Mouse (Mus musculus) inflammation-experienced regulatory T-cells, adult 6 months (primary cell): ENCODE data around the gene Fblim1. TPM values are rescaled to one million over a fixed set of nuclear protein-coding genes. Genes with fewer than 3 reads are reported as not detected.

Source experiments
- ATAC-seq: one replicate; pipeline ENCODE4 v1.8.0; 2017
- polyA plus RNA-seq, 3 experiments: library from polyadenylated mRNA; unstranded; fragments of 100-300 nt; shearing (Covaris generic); gene quantifications; one replicate each; pipeline ENCODE4 v1.2.1; 2017

The Fblim1 gene
- polyA plus RNA-seq, 3 experiments from 2014 or later, result 0.43 TPM; not detected in 2

DNA sequence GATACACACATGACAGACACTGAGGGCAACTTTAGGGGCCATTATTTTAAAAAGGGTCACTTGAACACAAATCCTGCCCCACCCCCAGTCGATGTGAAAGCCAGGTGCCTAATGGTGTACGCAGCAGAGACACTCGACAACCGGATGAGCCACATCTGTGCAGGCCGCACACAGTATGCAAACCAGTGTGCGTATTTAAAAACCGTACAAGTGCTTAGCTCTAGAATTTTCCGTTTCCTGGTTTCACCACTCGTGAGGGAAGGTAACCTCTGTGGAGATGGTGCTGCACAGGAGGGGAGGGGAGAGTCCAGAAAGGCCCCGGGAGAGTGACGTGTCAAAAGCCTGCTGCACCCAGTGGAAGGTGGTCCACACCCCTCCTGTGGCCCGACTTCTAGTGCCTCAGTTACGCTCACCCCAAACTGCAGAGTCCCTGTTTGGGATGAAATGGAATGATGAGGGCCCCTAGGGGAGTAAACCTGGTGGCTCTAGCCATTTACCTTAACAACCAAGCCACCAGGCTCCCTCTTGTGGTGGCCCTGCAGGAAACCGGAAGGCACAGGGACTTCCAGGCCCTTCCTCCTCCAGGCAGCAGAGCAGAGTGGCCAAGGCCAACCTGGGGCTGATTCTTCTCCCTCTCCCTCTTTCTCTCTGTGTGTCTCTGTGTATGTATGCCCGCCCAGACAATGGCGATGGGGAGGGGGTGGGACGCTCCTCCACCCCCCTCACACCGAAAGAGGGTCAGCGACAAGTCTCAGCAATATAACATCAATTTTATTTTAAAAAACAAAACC is 19.3 kb upstream of the Fblim1 start:
- ATAC-seq, result peak; percentile 86

DNA sequence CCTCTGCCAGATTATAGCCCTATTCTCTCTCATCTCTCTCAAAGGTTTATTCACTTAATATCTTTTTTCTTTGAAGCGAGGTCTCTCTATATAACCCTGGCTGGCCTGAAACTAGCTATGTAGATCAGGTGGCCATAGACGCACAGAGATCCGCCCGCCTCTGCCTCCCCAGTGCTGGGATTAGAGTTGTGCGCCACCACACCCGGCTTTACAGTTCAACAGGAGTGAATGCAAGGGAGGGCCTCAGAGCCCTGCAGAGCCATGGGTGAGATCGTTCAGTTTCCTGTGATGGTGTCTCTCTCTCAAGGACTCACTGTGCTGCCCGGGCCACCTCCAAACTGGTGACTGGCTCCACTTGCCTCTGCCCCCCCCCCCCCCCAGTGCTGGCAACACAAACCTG is 18.2 kb upstream of the Fblim1 start:
- no peak for ATAC-seq

DNA sequence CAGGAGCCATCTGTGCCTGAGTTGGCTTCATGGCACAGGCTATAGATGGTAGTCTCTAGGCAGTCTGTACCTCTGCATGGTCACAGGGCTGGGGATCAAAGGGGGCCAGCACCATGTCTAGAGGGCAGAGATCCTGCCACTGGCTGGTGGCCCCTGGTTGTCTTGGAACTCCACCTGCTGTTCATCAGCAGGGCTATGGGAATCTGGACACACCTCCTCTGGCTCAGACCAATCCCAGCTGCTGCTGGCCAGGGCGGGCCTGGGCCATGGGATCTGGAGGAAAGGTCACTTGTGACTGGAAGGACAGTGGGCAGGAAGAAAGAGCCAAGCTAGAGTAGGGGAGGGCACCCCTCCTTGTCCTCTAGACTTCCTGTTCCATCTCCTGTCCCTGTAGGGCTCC is 17.8 kb upstream of the Fblim1 start, which contains the start of gene Slc25a34:
Slc25a34 (minus strand) TSS at position 156 of the 400 bp plus-strand sequence.
- no peak for ATAC-seq

DNA sequence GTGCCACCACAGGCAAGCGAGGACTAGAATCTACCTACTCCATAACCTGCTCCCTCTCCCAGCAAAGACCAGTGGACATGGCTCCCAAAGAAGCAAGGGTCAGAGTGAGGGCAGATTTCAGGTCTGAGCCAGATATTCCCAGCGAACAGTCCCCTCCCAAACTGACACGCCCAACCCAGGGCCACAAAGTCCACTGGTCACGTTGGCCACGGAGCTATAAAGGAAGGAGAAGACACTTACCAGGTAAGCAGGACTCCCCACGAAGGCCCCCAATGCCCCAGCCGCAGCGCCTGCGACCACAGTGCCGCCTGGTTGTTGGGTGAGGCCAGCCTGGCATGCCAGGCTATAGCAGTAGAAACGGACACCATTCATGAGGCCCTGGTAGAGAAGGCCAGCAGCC is 17.1 kb upstream of the Fblim1 start:
- no peak for ATAC-seq

DNA sequence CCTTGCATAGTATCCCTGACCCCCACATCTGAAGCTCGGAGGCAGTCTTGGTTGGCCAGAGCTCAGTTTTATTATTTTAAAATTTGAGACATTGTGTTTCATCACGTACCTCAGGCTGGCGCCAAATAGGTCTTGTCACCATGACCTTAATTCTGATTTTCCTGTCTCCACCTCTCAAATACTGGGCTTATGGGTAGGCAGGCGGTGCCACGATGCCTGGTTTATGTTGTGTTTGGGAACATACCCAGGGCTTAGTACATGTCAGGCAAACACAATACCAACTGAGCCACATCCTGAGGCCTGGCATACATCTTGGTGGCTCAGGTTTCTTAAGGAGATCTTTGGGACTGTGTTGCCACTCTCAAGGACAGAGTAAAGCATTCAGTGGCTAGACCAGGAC is 16.7 kb upstream of the Fblim1 start:
- ATAC-seq, result no peak

DNA sequence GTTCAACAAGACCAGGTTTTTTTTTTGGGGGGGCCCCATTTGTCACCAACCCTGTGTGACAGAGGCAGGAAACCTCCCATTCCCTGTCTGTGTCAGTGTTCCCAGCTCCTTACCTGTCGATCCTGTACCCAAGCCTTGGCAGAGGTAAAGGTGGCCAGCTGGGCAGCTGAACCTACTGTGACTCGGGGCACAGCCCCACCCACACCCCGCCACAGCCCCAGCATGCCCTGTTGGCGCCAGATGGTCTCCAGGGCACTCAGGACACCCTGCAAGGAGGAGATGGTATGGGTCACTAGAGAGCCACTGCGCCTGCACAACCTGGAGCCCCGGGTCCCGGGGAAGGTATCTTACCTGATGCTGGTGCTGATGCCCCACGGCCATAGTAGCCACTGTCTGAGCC is 16.2 kb upstream of the Fblim1 start:
- ATAC-seq, result no peak

DNA sequence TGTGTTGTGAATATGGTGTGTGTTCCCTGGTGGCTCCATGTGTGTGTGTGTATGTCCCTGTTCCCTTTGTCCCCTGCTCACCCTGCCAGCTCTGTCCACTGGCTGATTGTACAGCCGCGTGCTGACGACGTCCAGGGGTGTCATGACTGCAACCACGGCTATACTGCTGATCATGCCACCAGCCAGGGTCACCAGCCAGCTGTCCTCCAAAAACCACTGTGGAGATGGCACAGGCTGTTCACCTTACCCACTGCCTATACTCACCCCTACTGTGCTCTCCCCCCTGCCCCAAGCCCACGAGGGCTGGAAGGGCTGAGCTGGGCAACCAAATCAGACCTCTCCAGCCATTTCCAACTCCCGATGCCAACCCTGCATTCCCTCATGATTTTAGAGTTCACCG is 15.4 kb upstream of the Fblim1 start:
- no peak for ATAC-seq

DNA sequence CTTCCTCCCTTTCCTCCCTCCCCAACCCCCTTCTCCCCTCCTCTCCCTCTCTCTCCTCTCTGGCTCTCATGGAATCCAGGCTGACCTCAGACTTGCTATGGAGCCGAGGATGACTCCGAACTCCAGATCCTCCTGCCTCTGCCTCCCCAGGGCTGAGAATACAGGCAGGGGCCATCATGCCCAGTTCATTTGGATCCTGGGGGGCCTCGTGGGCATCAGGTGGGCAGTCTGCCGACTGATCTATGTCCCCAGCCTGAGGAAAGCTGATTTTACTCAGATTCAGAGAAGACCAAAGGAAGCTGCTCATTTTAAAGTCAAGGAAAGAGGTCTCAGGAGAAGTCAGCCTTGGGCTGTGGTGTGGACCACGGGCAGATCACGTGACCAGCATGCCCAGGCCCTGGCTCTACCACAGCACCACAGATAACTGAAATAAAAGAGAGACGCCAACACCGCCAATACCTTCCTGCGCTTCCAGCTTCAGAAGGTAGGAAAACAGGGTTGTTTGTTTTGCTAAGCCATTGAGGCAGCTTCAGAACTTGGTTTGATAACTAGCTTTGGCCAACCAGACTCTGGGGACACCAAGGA is 13.5 kb upstream of the Fblim1 start:
- ATAC-seq, result no peak

DNA sequence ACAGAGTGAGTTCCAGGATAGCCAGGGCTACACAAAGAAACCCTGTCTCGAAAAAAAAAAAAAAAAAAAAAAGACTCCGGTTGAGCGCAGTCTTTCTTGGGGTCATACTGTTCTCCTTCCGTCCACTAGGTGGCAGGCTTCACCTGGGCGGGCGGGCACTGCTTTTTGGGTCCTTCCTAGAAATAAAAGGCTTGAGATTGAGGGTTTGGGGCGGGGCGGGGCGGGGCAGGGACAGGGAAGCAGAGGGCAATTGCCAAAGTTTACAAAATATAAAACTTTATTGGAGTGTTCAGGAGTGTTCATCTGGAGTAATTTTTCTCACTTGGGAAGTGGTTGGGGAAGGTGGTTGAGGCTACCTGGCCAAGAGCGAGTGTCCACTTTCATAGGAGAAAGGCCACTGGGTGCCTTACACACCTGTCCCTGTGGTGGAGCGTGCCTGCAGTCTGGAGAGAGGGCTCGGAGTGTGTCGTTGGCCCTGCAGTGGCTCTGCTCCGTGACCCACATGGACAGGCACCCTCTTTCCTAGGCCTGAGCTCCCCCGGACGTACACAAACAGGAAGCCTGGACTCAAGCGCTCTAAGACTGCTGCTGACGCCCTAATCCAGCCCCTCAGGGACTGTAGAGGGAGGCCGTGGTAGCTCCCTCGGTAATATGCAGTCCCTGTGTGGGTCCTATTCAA is 12.8 kb upstream of the Fblim1 start, which contains the start of gene Tmem82:
Tmem82 (minus strand) TSS at position 69 of the 679 bp plus-strand sequence.
- peak; percentile 53 for ATAC-seq

DNA sequence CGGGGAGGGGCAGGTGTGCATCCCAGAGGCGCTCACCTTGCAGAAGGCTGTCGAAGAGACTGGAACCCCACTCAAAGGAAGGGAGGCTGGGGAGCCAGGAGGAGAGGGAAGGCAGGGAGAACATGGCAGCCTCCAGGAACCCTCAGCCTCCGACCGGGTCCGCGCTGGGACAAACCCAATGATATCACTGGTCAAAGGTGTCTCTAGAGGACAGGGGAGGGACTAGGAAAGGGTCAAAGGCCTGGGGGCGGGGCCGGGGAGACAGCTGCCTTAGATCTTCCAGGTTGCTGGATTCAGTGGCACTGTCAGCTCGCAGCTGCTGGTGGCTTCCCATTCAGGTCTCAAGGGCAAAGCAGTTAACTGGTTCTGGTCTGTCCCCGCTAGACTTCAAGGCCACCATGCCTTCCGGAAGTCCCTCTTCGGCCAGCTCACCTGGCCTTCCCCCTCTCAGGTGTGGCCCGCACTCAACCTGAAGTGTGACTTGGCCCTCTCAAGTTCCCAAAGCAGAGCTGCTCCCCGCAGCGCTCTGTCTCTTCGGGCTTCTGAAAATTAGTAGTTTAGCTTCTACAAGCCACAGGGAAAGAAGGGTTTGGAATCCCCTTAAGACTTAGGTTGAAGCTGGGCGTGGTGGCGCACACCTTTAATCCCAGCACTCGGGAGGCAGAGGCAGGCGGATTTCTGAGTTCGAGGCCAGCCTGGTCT is 12.1 kb upstream of the Fblim1 start:
- peak; percentile 9 for ATAC-seq

DNA sequence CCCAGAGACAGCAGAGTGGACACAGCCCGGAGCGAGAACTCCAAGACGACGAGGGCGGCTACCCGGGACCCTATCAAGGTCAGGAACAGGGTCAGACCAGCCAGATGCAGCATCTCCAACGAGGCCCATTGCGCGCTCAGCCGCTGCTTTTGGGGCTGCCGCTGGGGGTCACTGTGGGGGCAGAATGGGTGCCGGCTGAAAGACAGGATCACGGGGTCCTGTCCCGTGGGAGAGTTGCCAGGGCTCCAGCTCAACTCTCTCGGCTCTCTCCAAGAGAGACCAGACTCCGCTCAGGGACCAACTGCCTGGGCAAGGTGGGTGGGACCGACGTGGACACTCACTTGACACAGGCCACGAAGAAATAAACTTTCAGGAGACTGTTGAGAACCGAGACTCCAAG is 11.4 kb upstream of the Fblim1 start:
- ATAC-seq, result peak; percentile 66

DNA sequence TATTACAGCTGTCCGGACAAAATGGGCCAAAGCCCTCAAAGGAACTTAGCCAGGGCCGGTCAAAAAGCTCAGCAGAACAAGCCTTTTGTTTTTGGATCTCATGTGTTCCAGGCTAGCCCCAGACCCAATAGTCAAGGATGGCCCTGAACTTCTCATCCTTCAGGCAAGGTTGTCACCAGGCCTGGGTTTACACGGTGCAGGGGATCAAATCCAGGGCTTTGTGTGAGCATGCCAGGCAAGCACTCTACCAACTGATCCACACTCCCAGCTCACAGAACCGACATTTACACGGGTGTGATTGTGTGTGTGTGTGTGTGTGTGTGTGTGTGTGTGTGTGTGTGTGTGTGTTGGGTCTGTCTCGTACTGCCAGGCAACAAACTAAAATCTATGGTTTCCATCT is 10.9 kb upstream of the Fblim1 start:
- no peak for ATAC-seq

DNA sequence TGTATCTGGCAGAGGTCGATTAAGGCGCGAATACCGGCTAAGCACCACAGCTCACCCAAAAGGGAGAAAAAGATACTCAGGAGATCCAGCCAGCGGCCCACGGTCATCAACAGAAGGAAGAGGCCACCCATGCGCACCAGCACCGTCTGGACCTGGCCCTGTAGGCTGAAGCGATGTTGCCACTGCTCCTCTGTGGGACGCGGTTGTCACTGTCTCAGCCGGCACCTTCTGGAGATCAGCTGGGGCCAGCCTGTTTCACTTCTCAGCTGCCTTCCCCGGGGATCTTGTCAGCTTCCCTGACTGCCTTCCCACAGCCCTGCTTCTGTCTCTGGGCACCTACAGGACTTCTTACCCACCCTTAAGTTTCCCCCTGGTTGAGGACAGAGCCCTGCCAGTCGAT is 9.1 kb upstream of the Fblim1 start:
- no peak for ATAC-seq

DNA sequence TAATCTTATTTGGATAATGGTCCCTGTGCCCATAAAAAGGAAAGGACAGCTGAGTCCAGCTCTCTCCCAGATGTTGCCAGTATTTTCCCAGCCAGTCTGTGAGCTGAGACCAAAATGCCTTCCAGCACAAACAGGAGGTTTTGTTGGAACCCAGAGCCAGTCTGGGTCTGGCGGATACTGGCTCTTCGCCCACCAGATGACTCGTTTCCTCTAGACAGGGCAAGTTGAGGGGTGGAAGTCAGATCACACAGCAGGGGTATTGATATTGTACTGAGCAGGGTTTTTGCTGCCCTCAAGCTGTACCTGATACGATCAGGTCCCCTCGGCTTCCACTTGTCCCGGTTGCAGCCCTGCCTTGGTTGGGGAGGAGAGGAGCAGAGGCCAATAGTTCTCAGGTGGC is 3.6 kb upstream of the Fblim1 start:
- ATAC-seq, result no peak

DNA sequence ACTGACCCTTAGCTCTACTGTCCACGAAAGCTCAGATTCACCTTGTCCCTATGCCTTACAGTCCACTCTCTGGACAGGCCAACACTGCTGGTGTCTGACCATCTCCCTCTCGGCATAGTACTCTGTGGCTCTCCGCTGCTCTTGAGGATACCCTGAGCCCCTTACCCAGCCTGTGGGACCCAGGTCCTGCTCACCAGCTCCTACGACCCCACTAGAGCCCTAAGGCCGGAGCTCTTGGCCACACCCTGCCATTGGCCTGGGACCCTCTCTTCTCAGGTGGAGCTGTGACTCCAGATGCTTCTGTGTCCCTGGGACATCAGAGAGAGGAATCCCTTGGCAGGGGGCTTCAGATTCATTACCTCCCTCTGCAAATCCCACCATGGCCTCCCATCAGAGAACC is 475 bp downstream of the Fblim1 start:
- ATAC-seq, result no peak

DNA sequence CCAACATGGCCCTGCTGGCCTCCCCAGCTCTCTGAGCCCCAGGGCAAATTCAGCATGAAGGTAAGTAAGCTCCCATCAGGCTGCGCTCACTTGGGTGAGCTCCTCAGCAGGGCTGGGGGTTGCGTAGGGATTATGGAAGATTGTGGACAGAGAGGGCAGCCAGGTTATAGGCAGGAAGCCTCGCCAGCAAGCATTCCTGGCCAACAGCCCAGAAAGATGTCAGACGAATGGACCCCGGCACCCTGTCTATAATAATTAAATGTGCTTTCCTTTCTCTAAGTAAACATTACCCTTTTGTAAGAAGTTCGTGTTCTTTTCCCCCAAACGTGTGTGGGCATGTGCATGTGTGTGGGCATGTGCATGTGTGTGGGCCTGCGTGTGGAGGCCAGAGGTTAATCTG is 1.4 kb downstream of the Fblim1 start:
- ATAC-seq, result no peak

DNA sequence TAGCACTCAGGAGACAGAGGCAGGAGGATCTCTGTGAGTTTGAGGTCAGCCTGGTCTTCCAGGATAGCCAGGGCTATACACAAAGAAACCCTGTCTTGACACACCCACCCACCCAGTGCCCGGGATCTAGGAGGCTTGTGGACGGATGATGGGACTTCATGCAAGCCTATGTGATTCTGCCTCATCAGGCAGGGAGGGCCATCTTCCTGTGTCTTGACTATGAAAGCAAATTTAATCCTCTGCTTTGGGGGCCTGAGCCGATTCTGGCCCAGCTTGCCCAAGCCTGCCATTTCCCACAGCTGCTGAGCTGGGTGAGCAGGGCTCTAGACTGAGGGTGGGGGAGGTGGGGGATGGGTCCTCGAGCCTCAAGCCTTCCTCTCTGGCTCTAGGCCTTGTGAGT is 2.0 kb downstream of the Fblim1 start:
- ATAC-seq, result no peak

DNA sequence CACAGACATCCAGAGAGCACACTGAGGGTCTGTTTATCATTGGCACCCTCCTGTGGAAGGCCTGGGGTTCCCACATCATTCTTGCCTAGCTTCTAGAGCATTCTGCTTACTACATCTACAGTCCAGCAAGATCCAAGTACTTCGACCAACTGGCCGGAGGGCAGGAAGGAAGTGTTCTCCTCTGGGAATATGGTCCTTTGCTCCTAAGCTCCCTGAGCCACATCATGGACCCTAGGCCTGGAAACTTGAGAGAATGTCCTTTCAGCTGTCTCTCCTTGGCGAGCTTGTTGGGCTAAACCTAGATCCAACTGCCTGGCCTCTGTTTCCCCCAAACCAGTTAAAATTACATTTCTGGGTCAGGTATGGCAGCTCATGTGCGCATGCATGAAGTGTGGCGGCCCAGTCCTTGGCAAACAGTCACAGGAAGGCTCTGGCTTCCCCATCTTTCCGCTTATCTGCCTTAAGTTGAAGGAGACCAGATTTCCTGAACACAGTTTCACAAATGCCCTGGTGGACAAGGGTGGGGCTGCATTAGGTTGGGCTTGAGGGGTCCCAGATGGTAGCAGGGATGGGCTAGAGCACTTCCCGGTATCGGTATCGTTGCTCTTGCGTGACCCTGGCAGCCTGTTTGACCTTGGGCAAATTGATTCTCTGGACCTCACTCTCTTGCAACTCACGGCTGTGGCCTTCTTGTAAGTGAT is 3.2 kb downstream of the Fblim1 start:
- no peak for ATAC-seq

DNA sequence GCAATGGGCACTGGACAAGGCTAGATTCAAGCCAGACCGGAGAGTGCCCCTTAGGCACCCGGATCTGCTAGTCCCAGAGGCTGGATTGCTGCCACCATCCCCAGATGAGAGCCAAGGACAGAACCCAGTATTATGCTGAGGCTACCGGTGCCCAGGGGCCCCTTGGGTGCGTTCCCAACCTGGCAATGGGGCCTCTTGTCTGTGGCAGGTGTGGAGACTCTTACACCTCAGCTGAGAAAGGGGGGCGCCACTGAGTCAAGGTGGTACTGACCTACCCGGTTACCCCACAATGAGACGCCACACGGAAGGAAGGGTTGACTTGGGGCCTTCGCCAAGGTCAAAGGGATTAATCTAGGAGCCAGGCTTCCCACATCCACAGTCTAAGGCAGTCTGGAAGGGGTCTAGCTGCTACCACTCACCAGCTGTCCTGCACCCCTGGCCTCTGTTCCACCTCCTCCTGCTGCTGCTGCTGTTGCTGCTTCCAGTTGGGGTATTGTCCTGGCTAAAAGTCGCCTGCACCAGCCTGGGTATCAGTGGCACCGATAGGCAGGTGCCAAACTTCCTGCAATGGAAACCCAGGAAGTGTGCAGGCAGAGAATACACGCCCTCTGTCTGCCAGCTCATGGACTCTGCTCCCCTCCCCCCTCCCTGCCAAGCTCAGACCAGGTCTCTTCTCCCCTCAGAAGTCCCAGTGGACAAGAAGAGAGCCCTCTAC is 4.6 kb downstream of the Fblim1 start:
- ATAC-seq, result no peak

DNA sequence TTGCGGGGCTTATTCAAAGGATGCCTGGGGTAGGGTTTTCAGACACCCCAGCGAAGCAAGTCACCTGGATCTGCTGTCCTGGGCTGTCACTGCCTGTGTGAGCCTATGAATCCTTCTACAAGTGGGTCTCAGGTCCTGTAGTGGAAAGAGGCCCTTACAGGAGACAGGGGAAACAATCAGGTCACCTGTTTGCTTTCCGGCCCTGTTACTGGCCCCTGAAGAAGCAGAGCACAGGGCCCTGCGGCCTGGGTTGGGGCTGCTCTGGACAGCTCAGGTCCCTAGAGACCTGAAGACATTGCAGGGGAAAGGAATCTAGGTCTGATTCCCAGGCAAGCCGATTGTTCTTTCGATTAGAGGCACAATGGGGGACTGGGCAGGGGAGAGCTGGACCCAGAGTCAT is 5.5 kb downstream of the Fblim1 start:
- no peak for ATAC-seq

DNA sequence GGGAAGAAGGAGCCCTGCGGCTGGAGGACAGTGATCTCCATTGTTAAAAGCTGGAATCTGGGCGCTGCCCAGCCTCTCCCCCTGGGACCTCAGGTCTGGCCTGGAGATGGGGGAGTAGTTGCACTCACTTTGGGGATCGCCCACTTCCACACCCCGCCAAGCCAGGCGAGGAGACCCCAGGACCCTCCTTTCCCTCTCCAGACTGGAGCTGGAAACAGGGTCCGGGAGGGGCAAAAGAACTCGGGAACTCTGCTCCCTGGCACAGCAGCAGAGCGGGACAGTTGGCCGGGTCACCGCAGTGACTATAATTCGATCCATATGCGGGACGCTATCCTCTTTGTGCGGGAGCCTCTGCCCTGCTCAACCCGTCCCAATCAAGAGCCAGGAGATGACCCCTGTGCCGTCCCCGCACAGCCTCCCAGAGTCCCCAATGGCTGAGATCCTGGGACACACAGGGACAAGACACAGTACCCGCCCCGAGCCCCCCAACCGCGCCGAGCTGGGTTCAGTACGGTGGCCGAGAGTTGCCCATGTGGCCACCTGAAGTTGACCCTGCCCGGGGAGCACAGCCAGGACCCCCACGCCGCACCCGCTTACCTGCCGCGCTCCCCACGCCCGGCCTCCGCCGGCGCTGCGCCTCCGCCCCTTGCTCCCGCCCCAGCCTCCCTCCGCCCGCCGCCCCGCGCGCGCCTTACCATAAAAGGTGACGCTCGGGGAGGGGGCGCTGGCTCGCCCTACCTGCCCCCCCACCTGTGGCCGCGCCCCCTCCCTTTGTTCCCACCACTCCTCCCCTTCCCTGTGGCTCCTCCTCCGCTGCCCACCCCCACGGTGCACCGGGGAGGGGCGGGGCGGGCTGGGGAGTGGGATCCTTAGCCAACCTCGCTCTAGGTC is 6.4 kb downstream of the Fblim1 start:
- ATAC-seq, result no peak
